Mouse (Mus musculus): ENCODE measurements at regions not wholly inside any gene's neighbourhood (a gene's known extent, or its start where the extent isn't known, plus 50 kb on each side); places are given as distances from the start of the nearest gene placed in this dataset.
A peak's percentile ranks its signal among the peaks of the same experiment; 100 is the strongest.

DNA sequence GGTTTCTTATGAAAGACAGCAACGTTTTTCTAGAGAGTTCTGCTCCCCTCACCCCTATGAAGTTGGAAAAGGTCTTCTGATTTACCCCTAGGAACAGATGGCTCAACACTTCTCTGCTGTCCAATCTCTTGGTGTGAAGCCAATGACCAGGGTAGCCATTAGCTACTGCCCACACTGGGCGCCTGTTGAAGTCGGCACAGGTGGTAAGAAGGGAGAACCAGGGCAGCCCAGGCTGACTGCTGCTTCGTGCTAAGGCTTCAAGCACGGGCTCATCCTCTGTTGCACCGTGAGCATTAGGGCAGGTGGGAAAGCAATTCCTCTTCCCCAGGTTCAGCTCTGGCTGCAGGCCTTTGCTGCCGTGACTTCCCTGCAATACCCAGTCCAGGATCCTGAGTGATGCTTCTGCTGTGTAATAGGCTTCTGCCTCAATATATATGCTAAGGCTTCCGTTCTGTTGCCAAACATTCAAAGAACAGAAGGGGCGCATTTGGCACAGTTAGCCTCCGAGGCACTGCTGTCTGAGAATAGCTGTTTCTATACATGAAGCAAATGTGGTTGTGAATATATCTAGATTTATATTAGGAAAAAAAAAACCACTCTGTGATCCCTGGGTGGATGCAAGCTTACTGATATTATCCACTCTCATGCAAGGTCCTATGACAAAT is 76.4 kb upstream of the Atp5g3 start:
- no peak for DNase-seq (ENCODE audit: low spot score in 2 of 2)

DNA sequence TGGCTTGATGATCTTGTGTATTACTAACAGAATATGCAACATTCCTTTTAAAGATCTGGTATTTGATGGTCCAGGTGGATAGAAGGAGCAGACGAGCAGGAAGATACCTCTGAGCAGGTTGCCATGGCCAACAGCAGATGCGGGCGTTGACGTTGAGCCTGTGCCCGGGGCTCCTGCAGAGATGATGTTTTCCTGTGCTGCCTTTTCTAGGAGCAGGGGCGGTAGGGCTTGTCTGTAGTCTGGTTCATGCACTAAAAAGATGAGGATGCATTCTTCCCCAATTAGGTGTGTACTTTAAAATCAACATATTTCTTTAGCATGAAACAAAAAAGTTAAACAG is 74.8 kb upstream of the Atp5g3 start:
- DNase-seq (ENCODE audit: low spot score in 2 of 2), result no peak

DNA sequence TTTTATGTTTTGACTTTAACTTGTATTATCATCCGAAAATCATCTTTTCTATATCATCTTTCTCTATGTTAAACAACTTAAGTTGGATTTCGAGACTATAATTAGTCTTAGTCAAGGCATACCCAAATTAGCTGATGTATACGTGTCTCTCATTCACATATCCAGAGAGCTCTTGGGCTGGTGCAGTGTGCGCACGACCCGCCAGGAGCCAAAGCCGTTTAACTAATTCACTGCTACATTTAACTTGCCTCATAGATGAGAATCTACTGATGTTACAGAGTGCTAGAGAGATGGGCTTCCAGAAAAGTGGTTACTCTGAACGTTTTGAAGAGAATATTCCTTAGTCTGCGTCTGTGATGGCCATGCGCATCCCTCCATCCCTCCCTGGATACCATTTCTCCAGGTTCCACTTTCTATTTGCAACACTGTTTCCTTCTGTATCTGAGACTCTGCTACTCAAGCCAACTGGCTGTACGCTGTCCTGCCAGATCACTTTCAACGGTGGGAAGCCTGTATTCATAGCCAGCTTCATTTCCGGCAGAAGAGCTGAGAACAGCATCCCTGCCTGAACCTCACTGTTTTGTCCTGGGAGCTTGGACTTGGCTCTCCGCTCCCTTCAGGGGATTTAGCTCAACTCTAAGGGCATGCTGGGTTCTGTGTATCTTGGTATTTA is 74.2 kb upstream of the Atp5g3 start:
- no peak for DNase-seq (ENCODE audit: low spot score in 2 of 2)

DNA sequence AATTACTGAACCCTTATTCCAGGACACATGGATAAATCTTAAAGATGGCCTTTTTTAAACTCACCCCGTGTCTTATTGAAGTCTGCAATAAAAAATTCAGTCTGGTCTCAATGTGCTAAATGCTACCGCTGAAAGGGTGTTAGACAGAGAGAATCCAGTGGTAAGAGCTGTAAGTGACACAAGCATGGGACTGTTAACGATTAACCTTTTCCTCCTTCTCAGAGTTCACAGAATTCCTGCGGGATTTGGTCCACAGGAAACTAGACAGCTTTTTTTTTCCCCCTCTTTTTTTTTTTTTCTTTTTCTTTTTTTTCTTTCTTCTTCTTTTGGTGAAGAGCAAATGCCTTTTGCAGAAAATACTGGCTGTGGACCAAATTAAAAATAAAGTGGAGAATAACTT is 72.0 kb upstream of the Atp5g3 start:
- no peak for DNase-seq (ENCODE audit: low spot score in 2 of 2)

DNA sequence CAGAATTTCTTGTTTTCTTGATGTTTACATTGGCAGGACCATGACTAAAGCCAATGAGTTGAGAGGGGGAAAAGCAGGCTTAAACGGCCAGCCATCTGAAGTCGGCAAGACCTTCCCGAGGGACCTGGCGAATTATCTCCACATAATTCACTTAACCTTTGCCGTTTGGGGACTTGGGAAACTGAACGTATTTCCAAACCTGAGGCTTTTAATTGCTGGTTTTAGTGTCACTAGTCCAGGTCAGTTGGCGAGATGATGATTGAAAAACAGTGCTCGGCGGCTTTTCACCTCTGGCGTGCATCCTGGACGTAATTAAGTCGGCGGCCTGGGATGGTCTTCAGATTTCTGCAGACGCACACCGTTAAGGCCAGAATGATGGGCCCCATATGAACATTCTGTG is 66.9 kb upstream of the Atp5g3 start:
- no peak for DNase-seq (ENCODE audit: low spot score in 2 of 2)

DNA sequence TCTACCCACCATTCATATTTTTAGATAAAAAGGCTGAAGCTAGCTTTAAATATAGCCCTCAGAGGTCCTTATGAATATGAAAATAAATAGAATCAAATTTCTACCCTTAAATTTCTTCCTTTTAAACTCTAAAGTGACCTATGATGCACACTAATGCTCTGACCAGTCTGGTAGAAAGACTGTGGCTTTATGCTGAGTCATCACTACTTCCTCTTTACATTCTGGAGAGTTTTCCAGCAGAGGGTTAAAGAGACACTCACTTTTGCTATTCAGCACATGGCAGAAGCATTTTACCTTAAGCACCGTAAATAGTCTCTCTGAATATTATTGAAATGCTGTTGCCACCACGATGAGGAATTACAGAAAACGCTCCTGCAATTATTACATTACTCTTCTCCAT is 62.6 kb upstream of the Atp5g3 start:
- DNase-seq (ENCODE audit: low spot score in 2 of 2), result no peak

DNA sequence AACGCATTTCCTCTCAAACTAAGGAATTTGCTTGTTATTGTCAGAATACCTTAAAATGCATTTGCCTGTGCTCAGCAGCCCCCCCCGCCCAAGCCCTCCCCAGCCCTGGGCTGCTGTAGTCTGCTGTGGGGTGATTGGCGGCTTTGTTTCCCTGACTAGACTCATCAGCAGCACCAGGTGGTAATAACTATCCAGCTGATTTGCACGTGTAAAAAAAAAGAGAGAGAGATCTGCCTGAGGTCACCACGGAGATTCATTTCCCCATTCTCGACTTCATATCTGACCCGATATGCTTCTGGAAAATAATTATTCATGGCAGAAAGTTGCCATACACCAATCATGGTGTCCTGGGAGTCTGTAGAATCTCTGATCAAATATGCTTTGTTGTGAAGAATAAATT is 56.5 kb upstream of the Atp5g3 start:
- DNase-seq (ENCODE audit: low spot score in 2 of 2), result no peak

DNA sequence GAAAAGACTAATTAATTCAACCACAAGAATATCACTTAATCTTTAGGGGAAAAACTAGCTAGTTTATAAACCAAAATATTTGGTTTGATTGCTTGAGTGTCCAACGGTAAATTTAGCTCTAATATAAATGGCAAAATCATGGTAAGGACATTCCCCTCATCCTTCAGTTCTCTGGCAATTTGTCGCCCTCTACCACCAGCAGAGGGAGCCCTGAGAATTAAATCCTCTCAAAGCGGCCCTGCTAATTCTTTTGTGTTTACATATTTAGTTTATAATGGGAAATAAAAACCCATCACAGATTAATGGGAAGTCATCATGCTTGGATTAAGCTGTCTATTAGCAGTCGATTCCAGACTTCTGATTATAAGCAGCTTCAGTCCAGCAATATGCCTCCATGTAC is 54.5 kb upstream of the Atp5g3 start:
- DNase-seq (ENCODE audit: low spot score in 2 of 2), result peak in 1 of 2 experiments; percentile 38

All from spleen, postnatal 10 days (tissue).